Mouse (Mus musculus) brain, embryonic 14.5 days (tissue): ENCODE results near the gene Pik3r6.

Experiments
- CTCF ChIP-seq: fragments of 200-500 bp; IDR thresholded peaks from 2 replicates; pipeline ENCODE4 v1.5.1; 2012; ENCODE audit warnings: inconsistent platforms, mild to moderate bottlenecking, moderate library complexity, borderline replicate concordance; ENCODE audit not compliant: insufficient read depth, insufficient read length; ENCODE audit errors: extremely low read depth
- POLR2A ChIP-seq: fragments of 200-500 bp; IDR thresholded peaks from 2 replicates; pipeline ENCODE4 v1.6.1; 2012; ENCODE audit warnings: mild to moderate bottlenecking, inconsistent platforms, borderline replicate concordance; ENCODE audit not compliant: poor library complexity, insufficient read depth, insufficient read length, severe bottlenecking; ENCODE audit errors: extremely low read depth

DNA sequence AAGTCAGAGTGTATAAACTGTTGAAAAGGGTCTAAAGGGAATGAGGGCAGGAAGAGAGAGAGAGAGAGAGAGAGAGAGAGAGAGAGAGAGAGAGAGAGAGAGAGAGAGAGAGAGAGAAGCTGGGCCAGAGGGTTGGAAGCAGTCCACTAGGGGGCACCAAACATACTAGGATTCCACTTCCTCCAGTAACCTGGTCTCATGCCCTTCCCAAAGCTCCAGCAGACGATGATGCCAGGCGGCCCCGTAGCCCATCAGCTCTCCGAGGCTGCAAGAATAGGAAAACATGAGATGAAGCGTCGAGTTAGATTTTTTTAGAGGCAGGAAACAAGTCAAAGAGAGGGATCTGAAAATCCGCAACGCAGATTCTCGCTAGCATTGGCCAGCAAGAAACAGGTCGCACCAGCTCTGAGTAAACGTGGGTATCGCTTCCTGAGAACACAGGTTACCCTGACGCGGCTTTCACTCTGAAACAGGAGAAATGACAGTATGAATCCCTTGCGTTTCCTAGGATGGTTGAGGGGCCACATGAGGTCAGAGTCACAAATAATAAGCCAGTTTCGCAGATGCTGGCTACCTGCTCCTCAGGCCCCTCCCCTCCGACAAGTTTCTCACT, 63.7 kb downstream of the Pik3r6 start:
- TF ChIP-seq CTCF: peak; percentile 75
- no peak for TF ChIP-seq POLR2A
